Mouse (Mus musculus) limb, embryonic 11.5 days (tissue): ENCODE results near the gene Gart. TPM values are rescaled to one million over a fixed set of nuclear protein-coding genes. Genes with fewer than 3 reads are reported as not detected.

ENCODE experiments used
- ATAC-seq: fragments of 200-750 bp; cut with Nextera tagmentation; 2 replicates; pipeline ENCODE4 v1.8.0; 2017; ENCODE audit warnings: low read depth; ENCODE audit not compliant: insufficient number of reproducible peaks, low FRiP score, low TSS enrichment
- DNase-seq: peaks from one replicate; pipeline ENCODE4 v3.0.0-alpha.2; 2015; ENCODE audit warnings: low spot score
- H3K27ac ChIP-seq: fragments of 300-500 bp; sonication (generic); replicated peaks from 2 replicates; pipeline ENCODE4 v1.5.1; 2014; ENCODE audit warnings: low read depth, mild to moderate bottlenecking, low read length
- H3K27me3 ChIP-seq: fragments of 300-500 bp; sonication (generic); 2 replicates; pipeline ENCODE4 v1.6.1; 2014; ENCODE audit warnings: mild to moderate bottlenecking, low read length, mixed read lengths; ENCODE audit not compliant: control insufficient read depth, insufficient read depth
- H3K36me3 ChIP-seq: fragments of 300-500 bp; sonication (generic); 2 replicates; pipeline ENCODE4 v1.6.1; 2014; ENCODE audit warnings: mild to moderate bottlenecking, low read length, moderate library complexity, mixed read lengths; ENCODE audit not compliant: control insufficient read depth, insufficient read depth
- H3K4me1 ChIP-seq: fragments of 300-500 bp; sonication (generic); 2 replicates; pipeline ENCODE4 v1.6.1; 2014; ENCODE audit warnings: low read length, mixed read lengths; ENCODE audit not compliant: control insufficient read depth, insufficient read depth
- H3K4me2 ChIP-seq: fragments of 300-500 bp; sonication (generic); 2 replicates; pipeline ENCODE4 v1.6.1; 2014; ENCODE audit warnings: low read depth, mild to moderate bottlenecking, moderate library complexity; ENCODE audit not compliant: severe bottlenecking
- H3K4me3 ChIP-seq: fragments of 300-500 bp; sonication (generic); 2 replicates; pipeline ENCODE4 v1.5.1; 2014; ENCODE audit warnings: low read depth, low read length
- H3K9ac ChIP-seq: fragments of 300-500 bp; sonication (generic); 2 replicates; pipeline ENCODE4 v1.6.1; 2014; ENCODE audit warnings: mild to moderate bottlenecking, low read length
- H3K9me3 ChIP-seq: fragments of 300-500 bp; sonication (generic); 2 replicates; pipeline ENCODE4 v1.6.1; 2016; ENCODE audit warnings: low read length; ENCODE audit not compliant: control insufficient read depth
- WGBS: fragments of 180-500 bp; shearing (Covaris S2); extraction: QIAGEN DNeasy Blood & Tissue Kit; methylation state at CpG from one replicate; pipeline ENCODE4 v1.1.7; 2014; 5-methylcytosine and 5-hydroxymethylcytosine counted together
- polyA plus RNA-seq: library from polyadenylated mRNA; unstranded; fragments of >200 nt; fragmentation: Nextera tagmentation; extraction: Ambion mirVana; gene quantifications from 2 replicates; pipeline ENCODE4 v1.2.1, GENCODE M21; 2014

Gart gene
- polyA plus RNA-seq, 1 experiment from 2014 or later, result 131 TPM

DNA sequence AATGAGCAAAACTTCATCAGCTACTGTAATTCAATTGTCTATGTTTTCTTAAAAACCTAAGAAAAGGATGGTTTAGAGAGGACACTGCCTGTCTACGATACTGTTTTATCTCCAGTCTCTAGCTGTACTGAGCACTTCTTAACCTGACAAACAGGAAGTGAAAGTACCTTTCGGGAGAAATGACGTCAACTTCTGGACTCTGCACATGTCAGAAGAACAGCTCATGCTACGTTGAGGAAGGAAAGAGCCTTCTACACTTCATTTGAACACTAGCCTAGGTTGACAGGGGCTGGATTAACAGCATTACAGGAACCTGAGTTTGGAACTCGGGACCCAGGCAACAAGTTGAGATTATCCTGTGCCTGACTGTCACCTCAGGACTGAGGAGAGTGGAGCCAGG, 38.8 kb upstream of the Gart start:
- no peaks in the 10 kb centered on the region for H3K4me1 ChIP-seq
- peaks cover 14% of the 10 kb centered on the region for H3K36me3 ChIP-seq
- no peaks in the 10 kb centered on the region for H3K27me3 ChIP-seq
- ATAC-seq, result no peak
- no peak overlapping the region for H3K4me2 ChIP-seq
- no peaks in the 10 kb centered on the region for H3K9me3 ChIP-seq
- DNase-seq, result no peak
- no peak overlapping the region for H3K9ac ChIP-seq
- no peak overlapping the region for H3K4me3 ChIP-seq
- H3K27ac ChIP-seq, result no peak overlapping the region
- WGBS, result 89% methylated on average over 5 of the region's 5 CpGs

DNA sequence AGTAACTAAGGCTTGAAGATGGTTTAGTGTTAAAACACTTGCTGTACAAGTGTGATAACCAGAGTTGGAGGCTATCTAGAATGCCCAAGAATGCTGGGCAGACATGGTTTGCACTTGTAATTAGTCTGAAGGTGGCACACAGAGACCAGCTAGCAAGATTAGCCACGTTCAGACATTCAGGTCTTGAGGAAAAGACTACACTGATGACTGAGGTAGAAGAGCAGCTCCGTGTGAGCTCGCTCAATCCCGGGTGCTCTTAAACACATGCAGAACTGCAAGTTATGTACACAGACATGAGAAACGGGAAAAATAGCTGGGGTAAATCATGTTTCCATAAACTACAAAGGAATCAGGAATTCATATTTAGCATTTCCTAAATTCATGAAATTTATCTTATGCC, 33.9 kb upstream of the Gart start:
- 85% methylated on average over 5 of the region's 5 CpGs for WGBS

DNA sequence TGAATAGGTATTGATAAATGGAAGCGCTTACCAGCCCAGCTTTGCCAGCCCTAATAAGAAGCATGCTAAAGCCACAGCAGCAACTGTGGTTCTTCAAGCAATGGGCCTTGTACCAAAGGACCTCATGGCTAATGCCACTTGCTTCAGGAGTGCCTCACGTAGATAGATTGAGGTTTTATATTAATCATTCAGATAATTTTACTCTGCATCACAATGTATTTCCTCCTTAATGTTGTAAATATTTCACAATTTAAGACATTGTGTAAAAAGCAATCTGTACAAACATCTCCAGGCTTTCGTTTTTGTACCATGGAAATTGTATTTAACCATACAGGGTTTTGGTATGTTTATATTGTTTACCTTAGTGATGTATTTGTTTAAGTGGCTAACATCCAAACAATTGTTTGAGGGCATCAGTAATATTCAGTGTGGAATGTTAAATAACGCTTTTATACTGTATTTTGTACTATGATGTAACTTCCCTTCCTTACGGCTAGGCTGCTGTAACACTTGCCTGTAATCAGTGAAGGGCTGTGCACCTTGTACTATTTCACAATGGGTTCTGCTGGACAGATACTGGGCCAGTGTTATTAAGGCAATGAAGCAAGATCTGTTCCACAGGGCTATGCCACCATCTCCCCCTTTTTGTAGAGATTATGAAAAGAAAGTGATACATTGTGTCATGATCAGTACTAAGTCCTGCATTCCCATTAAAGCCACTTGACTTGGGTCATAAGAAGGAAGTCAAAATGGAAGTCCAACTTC, 31.6 kb upstream of the Gart start:
- Histone ChIP-seq H3K36me3 (peaks cover 27% of the 10 kb centered on the region), H3K4me2 (no peak overlapping the region), H3K4me1 (no peaks in the 10 kb centered on the region), H3K4me3 (no peak overlapping the region), H3K9me3 (no peaks in the 10 kb centered on the region), H3K9ac (no peak overlapping the region), H3K27ac (no peak overlapping the region), H3K27me3 (no peaks in the 10 kb centered on the region)
- DNase-seq, result no peak
- 90% methylated on average over 5 of the region's 5 CpGs for WGBS
- ATAC-seq, result no peak

More for the DNA sequence above, 33.9 kb upstream of the Gart start:
- Histone ChIP-seq H3K27ac (no peak overlapping the region), H3K4me2 (no peak overlapping the region), H3K4me3 (no peak overlapping the region), H3K36me3 (peaks cover 23% of the 10 kb centered on the region), H3K9me3 (no peaks in the 10 kb centered on the region), H3K4me1 (no peaks in the 10 kb centered on the region), H3K27me3 (no peaks in the 10 kb centered on the region), H3K9ac (no peak overlapping the region)
- DNase-seq (no peak), ATAC-seq (no peak)

DNA sequence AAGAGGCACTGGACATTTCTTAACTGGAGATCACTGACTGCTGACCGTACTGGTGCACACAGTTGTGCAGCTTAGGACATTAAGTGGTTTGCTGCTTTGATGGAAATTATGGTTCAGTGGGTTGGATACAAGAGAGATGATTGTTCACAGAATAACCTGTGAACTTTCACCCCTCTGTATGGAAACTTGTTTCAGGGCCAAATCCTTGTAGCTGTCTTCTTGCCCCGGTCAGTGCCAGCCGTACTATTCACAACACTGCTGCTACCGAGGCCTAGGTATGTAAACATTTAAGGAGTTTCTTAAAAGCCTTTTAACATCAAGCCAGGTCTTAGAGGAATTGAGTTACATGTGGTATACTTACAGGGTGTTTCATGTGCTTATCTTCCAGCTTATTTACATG, 27.7 kb upstream of the Gart start:
- no peak overlapping the region for H3K27ac ChIP-seq
- H3K4me1 ChIP-seq, result no peaks in the 10 kb centered on the region
- ATAC-seq (no peak), DNase-seq (no peak)
- H3K4me2 ChIP-seq, result no peak overlapping the region
- H3K4me3 ChIP-seq, result no peak overlapping the region
- H3K9me3 ChIP-seq, result no peaks in the 10 kb centered on the region
- H3K36me3 ChIP-seq, result peaks cover 36% of the 10 kb centered on the region
- no peaks in the 10 kb centered on the region for H3K27me3 ChIP-seq
- 93% methylated on average over 4 of the region's 4 CpGs for WGBS
- no peak overlapping the region for H3K9ac ChIP-seq

DNA sequence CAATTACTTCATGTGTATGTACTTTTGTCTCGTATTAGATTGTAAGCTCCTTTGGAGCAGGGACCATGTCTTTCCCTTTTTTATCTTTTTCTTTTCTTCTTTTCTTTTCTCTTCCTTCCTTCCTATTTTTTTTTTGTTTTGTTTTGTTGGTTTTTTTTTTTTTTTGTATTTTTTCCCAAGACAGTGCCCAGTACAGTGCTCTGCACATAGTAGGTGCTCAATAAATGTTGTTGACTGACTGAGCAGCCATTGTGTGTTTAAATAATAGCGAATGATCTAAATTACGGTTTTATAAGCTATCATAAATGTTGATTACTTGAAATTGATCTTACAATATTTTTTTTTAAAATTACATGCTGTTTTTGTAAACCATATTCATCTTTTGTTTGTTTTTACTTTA, 17.0 kb upstream of the Gart start:
- H3K4me3 ChIP-seq, result no peak overlapping the region
- no peak overlapping the region for H3K9ac ChIP-seq
- DNase-seq (no peak), ATAC-seq (no peak)
- H3K9me3 ChIP-seq, result no peaks in the 10 kb centered on the region
- no peak overlapping the region for H3K4me2 ChIP-seq
- 96% methylated on average over 3 of the region's 3 CpGs for WGBS
- H3K27ac ChIP-seq, result no peak overlapping the region
- peaks cover 30% of the 10 kb centered on the region for H3K36me3 ChIP-seq
- H3K27me3 ChIP-seq, result no peaks in the 10 kb centered on the region
- no peaks in the 10 kb centered on the region for H3K4me1 ChIP-seq

DNA sequence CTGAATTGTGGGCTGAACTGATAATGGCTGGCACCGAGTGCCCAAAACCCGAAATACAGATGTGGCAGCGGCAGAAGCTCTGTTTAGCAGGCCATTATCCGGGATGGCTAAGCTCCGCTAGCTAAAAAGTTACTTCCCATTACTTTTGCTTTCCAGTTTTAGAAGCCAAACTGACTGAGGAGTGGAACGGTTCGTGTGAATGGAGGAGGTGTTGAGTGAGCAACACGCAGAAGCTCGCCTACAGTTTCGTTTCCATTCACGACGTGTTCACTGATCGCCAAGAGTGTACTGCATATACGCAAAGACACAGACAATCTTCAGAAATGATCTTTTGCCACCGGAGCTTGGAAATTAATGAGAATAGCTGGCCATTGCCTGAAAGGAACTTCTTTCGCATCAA, 15.6 kb upstream of the Gart start:
- H3K27ac ChIP-seq, result no peak overlapping the region
- no peaks in the 10 kb centered on the region for H3K27me3 ChIP-seq
- DNase-seq (no peak), ATAC-seq (no peak)
- no peak overlapping the region for H3K4me3 ChIP-seq
- H3K36me3 ChIP-seq, result peaks cover 44% of the 10 kb centered on the region
- no peaks in the 10 kb centered on the region for H3K4me1 ChIP-seq
- H3K4me2 ChIP-seq, result no peak overlapping the region
- no peak overlapping the region for H3K9ac ChIP-seq
- H3K9me3 ChIP-seq, result no peaks in the 10 kb centered on the region
- 95% methylated on average over 16 of the region's 16 CpGs for WGBS

DNA sequence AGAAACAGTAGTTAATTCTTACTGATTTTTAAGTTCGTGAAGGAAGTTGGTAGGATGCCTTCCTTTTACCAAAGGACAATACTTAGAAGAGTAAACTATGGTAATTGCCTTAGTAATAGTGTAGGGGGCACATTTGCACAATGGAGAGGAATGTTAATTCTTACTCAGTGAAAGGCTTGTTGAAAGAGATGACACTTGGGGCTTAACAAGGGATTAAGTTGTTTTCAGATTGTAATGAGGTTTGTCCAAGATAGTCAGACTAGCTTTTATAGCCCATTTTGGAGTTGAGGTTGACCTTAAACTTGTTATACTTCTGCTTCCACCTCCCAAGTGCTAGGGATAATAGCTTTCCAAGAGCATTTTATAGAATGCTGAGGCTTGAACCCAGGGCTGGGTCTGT, 14.6 kb upstream of the Gart start:
- ATAC-seq, result no peak
- DNase-seq, result no peak
- H3K27me3 ChIP-seq, result no peaks in the 10 kb centered on the region
- no peak overlapping the region for H3K27ac ChIP-seq
- peaks cover 54% of the 10 kb centered on the region for H3K36me3 ChIP-seq
- H3K4me2 ChIP-seq, result no peak overlapping the region
- no peak overlapping the region for H3K9ac ChIP-seq
- no peaks in the 10 kb centered on the region for H3K9me3 ChIP-seq
- 81% methylated on average over 1 of the region's 1 CpGs for WGBS
- no peak overlapping the region for H3K4me3 ChIP-seq
- H3K4me1 ChIP-seq, result no peaks in the 10 kb centered on the region

DNA sequence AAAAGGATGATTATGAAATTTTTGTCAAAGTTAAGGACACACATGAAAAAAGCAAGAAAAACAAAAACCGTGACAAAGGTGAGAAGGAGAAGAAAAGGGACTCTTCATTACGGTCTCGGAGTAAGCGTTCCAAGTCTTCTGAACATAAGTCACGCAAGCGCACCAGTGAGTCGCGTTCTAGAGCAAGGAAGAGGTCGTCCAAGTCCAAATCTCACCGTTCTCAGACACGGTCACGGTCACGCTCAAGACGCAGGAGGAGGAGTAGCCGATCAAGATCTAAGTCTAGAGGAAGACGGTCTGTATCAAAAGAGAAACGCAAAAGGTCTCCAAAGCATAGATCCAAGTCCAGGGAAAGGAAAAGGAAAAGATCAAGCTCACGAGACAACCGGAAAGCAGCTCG, 13.0 kb upstream of the Gart start:
- WGBS, result 96% methylated on average over 20 of the region's 20 CpGs
- Histone ChIP-seq H3K4me1 (no peaks in the 10 kb centered on the region), H3K9me3 (no peaks in the 10 kb centered on the region), H3K4me2 (no peak overlapping the region), H3K36me3 (peaks cover 70% of the 10 kb centered on the region), H3K9ac (no peak overlapping the region), H3K4me3 (no peak overlapping the region), H3K27ac (no peak overlapping the region), H3K27me3 (no peaks in the 10 kb centered on the region)
- ATAC-seq, result no peak
- no peak for DNase-seq

DNA sequence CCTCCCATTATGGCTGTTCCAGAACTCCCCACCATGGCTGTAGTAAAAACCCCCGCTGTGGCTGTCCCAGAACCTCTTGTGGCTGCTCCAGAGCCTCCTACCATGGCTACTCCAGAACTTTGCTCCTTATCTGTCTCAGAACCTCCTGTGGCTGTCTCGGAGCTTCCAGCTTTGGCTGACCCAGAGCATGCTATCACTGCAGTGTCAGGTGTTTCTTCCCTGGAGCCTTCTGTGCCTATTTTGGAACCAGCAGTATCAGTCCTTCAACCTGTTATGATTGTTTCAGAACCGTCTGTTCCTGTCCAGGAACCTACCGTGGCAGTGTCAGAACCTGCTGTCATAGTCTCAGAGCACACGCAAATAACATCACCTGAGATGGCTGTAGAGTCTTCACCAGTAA, 11.7 kb upstream of the Gart start:
- ATAC-seq (no peak), DNase-seq (no peak)
- WGBS, result 97% methylated on average over 5 of the region's 5 CpGs

More for the DNA sequence above, 11.7 kb upstream of the Gart start:
- no peaks in the 10 kb centered on the region for H3K9me3 ChIP-seq
- H3K9ac ChIP-seq, result no peak overlapping the region
- H3K4me2 ChIP-seq, result no peak overlapping the region
- no peak overlapping the region for H3K4me3 ChIP-seq
- H3K27ac ChIP-seq, result no peak overlapping the region
- peaks cover 67% of the 10 kb centered on the region for H3K36me3 ChIP-seq
- H3K4me1 ChIP-seq, result no peaks in the 10 kb centered on the region
- no peaks in the 10 kb centered on the region for H3K27me3 ChIP-seq
